Mouse (Mus musculus) intestine, embryonic 16.5 days (tissue): ENCODE results near the gene Amz2. TPM values are rescaled to one million over a fixed set of nuclear protein-coding genes. Genes with fewer than 3 reads are reported as not detected.

Source experiments
- ATAC-seq: fragments of 200-750 bp; cut with Nextera tagmentation; 2 replicates; pipeline ENCODE4 v1.8.0; 2017; ENCODE audit warnings: moderate TSS enrichment, moderate library complexity
- H3K27ac ChIP-seq: fragments of 300-500 bp; sonication (generic); 2 replicates; pipeline ENCODE4 v1.5.1; 2014; ENCODE audit warnings: mild to moderate bottlenecking, low read length
- H3K27me3 ChIP-seq: fragments of 300-500 bp; sonication (generic); replicated peaks from 2 replicates; pipeline ENCODE4 v1.6.1; 2014; ENCODE audit warnings: low read length, control low read depth, mixed read lengths; ENCODE audit not compliant: control insufficient read depth, insufficient read depth
- H3K36me3 ChIP-seq: fragments of 300-500 bp; sonication (generic); 2 replicates; pipeline ENCODE4 v1.6.1; 2014; ENCODE audit warnings: low read length, control low read depth; ENCODE audit not compliant: control insufficient read depth, insufficient read depth
- H3K4me1 ChIP-seq: fragments of 300-500 bp; sonication (generic); 2 replicates; pipeline ENCODE4 v1.6.1; 2014; ENCODE audit warnings: low read length, control low read depth, mixed read lengths; ENCODE audit not compliant: control insufficient read depth, insufficient read depth
- H3K4me2 ChIP-seq: fragments of 300-500 bp; sonication (generic); 2 replicates; pipeline ENCODE4 v1.6.1; 2014; ENCODE audit warnings: low read depth, low read length, control low read depth
- H3K4me3 ChIP-seq: fragments of 300-500 bp; sonication (generic); 2 replicates; pipeline ENCODE4 v1.5.1; 2014; ENCODE audit warnings: mild to moderate bottlenecking, low read length
- H3K9ac ChIP-seq: fragments of 300-500 bp; sonication (generic); 2 replicates; pipeline ENCODE4 v1.6.1; 2014; ENCODE audit warnings: low read depth, low read length
- H3K9me3 ChIP-seq: fragments of 300-500 bp; sonication (generic); 2 replicates; pipeline ENCODE4 v1.6.1; 2016; ENCODE audit warnings: low read length, control low read depth; ENCODE audit not compliant: control insufficient read depth
- WGBS: fragments of 180-500 bp; shearing (Covaris S2); extraction: QIAGEN DNeasy Blood & Tissue Kit; methylation state at CpG from one replicate; pipeline ENCODE4 v1.1.7; 2014; 5-methylcytosine and 5-hydroxymethylcytosine counted together
- polyA plus RNA-seq: library from polyadenylated mRNA; unstranded; fragments of >200 nt; fragmentation: Nextera tagmentation; extraction: Ambion mirVana; gene quantifications from 2 replicates; pipeline ENCODE4 v1.2.1, GENCODE M21; 2015

The Amz2 gene
- polyA plus RNA-seq, 1 experiment from 2014 or later, result 39.1 TPM

DNA sequence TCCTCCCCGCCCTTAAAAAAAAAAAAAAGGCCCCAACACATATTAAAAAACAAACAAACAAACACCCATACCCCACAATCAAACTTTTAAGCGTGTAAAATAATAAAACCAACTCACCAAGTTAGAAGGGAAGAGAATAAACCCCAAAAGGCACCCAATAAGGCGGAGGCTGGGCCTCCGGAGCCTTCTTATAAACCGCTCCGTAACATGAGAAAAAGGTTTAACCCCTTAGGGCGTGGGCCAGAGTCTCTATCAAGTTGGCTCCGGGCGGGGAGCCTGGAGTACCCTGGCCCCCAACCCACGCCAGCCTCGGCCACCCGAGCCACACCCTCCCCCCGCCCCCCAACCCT is 47.0 kb downstream of the Amz2 start:
- ATAC-seq, result peak; percentile 66; the same call in 1 of the 2 replicates
- WGBS, result 0% methylated on average over 13 of the region's 13 CpGs

DNA sequence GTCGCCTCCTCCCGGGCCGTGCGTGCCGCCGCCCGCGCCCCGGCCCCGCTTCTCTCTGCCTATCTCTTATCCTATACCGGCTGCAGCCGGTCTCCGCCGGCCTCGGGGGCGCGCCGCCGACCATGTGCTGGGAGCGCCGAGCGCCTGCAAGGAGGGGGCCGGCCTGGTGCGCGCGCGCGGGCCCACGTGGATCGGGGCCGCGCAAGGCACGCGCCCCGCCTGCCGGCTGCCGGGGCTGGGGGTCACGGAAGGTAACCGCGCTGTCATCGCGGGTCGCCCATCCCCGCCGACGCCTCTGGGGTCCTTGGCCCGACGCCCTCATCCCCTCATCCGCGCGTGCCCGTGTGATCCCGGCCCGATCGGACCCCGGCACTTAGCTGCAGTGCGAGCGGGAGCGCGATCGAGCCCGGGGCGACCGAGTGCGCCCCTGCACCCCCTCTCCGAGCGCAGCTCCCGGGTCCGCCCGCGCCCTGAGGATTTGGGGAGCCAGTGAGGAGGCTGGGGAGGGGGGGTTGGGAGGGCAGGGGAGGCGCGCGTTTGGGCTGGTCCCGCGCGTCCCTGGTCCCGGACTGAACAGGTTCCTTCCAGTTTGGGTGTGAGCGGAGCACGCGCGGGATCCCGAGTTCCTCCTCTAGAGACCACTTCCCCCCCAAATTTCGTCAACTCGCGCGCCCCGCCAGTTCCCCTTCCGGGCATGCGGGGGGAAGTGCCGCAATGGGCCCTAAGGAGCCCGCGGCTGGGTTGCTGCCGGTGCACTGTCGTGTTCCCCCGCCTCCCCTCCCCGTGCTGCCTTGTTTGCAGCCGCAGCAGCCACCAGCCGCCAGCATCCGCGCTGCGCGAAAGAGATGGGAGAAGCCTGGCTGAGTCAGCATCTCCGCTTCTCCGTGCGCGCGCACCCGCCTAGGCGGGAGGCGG is 47.7 kb downstream of the Amz2 start, which contains the start of the genes Arsg and Slc16a6:
Gene Arsg, plus strand, starts transcription at position 204 of the 915 bp plus-strand sequence.
Gene Slc16a6, minus strand, starts transcription at position 428 of the 915 bp plus-strand sequence.
- Histone ChIP-seq H3K4me1 (peaks cover 9% of the 10 kb centered on the region; the same call in 1 of the 2 replicates), H3K27ac (peak within 1 kb of the TSS; percentile 91), H3K4me3 (peak within 1 kb of the TSS; percentile 80), H3K36me3 (no peaks in the 10 kb centered on the region), H3K9me3 (no peaks in the 10 kb centered on the region), H3K27me3 (no peaks in the 10 kb centered on the region), H3K4me2 (peak within 1 kb of the TSS; percentile 91), H3K9ac (peak within 1 kb of the TSS; percentile 92)
- 0% methylated on average over 84 of the region's 111 CpGs for WGBS
- peak; percentile 89 for ATAC-seq

More for the DNA sequence above, 47.0 kb downstream of the Amz2 start:
- Histone ChIP-seq H3K36me3 (no peaks in the 10 kb centered on the region), H3K27ac (peak overlapping the region; percentile 91), H3K4me3 (peak overlapping the region; percentile 80), H3K27me3 (no peaks in the 10 kb centered on the region), H3K9me3 (no peaks in the 10 kb centered on the region), H3K4me1 (peaks cover 9% of the 10 kb centered on the region; the same call in 1 of the 2 replicates), H3K9ac (peak overlapping the region; percentile 92), H3K4me2 (peak overlapping the region; percentile 91)

DNA sequence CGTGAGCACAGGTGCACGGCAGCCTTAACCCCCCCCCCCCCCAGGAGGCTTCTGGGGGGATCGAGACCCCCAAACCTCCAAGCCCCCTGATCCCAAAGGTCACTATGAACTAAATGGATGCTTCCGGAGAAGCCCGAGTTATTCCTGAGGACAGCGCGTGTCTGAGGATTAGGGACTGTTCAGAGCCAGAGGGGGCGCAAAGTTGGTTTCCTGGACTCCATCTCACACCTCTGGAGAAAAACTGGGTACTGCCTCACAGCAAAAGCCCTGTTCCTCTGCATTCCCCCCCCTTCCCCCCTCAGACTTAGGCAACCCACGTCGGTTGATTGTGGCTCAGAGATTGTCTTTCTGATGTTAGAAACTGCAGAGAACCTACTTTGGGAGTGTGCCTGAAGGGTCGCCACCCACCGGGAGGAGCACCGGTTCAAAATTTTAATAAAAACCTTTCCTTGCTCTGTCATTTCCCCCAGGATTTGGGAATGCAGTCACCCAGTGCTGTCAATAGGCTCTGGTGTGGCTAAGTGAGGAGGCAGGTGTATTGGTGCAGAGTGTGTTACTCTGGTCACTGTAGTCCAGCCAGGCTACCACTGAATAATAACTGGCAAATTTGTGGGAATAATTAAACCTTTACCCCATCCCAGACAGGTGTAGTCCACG is 48.5 kb downstream of the Amz2 start:
- Histone ChIP-seq H3K4me3 (peak overlapping the region; percentile 80), H3K9ac (peak overlapping the region; percentile 92), H3K27me3 (no peaks in the 10 kb centered on the region), H3K27ac (peak overlapping the region; percentile 91), H3K36me3 (no peaks in the 10 kb centered on the region), H3K4me1 (peaks cover 9% of the 10 kb centered on the region; the same call in 1 of the 2 replicates), H3K4me2 (peak overlapping the region; percentile 91), H3K9me3 (no peaks in the 10 kb centered on the region)
- 11% methylated on average over 14 of the region's 14 CpGs for WGBS
- ATAC-seq, result peak; percentile 10

DNA sequence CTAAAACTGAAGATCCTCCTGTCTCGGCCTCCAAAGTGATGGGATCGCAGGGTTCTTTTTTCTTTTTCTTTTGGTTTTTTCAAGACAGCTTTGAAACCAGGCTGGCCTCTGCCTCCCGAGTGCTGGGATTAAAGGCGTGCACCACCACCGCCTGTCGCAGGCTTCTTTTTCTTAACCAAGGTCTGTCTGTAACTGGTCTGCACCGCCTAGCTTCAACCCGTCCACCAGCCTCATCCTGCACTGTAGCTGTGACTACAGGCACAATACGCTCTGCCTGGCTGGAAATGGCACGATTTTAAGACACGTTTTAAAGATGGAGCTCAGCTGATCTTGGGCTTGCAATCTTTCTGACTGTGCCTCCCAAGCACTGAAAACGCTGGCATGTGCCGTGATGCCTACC is 49.1 kb downstream of the Amz2 start:
- H3K9ac ChIP-seq, result no peak overlapping the region
- H3K36me3 ChIP-seq, result no peaks in the 10 kb centered on the region
- 89% methylated on average over 13 of the region's 13 CpGs for WGBS
- H3K27me3 ChIP-seq, result no peaks in the 10 kb centered on the region
- H3K9me3 ChIP-seq, result no peaks in the 10 kb centered on the region
- H3K4me2 ChIP-seq, result no peak overlapping the region
- H3K27ac ChIP-seq, result no peak overlapping the region
- H3K4me1 ChIP-seq, result peaks cover 9% of the 10 kb centered on the region; the same call in 1 of the 2 replicates
- ATAC-seq, result no peak
- H3K4me3 ChIP-seq, result no peak overlapping the region

DNA sequence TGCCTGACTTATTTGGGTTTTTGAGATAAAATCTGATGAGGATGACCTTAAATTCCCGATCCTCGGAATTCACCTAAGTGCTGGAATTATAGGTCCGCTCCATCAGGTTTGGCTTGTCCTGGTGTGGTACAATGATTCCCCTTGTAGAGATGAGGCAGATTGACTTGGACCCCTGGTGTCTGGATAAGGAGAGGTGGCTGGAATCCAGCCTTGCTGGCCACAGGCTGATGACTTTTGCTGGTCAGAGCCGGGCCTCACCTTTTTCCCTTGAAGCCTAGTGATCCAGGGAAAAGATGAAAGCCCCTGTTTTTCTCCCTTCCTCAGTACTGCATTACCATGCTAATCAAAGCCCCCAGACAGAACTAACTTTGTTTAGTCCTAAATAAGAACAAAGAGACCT is 50.0 kb downstream of the Amz2 start:
- 81% methylated on average over 4 of the region's 4 CpGs for WGBS
- no peak for ATAC-seq
- peaks cover 3% of the 10 kb centered on the region; the same call in 1 of the 2 replicates for H3K4me1 ChIP-seq
- no peaks in the 10 kb centered on the region for H3K9me3 ChIP-seq
- H3K4me2 ChIP-seq, result no peak overlapping the region
- H3K9ac ChIP-seq, result no peak overlapping the region
- H3K27ac ChIP-seq, result no peak overlapping the region
- no peak overlapping the region for H3K4me3 ChIP-seq
- no peaks in the 10 kb centered on the region for H3K36me3 ChIP-seq
- H3K27me3 ChIP-seq, result no peaks in the 10 kb centered on the region

DNA sequence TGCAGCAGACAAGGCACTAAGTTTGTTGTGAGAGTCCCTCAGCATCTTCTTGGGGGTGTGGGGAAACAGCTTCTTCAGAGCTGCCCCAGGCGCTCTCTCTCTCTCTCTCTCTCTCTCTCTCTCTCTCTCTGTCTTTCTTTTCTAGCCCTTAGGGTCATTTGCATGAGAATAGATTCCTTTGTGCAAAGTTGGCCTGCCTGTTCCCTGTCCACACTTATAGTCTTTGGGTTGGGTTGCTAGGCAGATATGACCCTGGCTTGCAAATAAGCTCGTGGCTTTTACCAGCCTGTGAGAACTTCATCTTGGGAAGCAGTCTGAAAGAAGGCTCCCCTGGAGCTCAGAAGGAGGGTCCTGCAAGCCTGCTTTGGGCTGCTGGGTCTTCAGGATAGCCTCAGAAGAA is 50.5 kb downstream of the Amz2 start:
- WGBS, result 64% methylated on average over 2 of the region's 2 CpGs
- Histone ChIP-seq H3K4me3 (no peak overlapping the region), H3K9me3 (no peaks in the 10 kb centered on the region), H3K36me3 (no peaks in the 10 kb centered on the region), H3K27me3 (no peaks in the 10 kb centered on the region), H3K27ac (no peak overlapping the region), H3K4me2 (no peak overlapping the region), H3K4me1 (no peaks in the 10 kb centered on the region), H3K9ac (no peak overlapping the region)
- no peak for ATAC-seq

DNA sequence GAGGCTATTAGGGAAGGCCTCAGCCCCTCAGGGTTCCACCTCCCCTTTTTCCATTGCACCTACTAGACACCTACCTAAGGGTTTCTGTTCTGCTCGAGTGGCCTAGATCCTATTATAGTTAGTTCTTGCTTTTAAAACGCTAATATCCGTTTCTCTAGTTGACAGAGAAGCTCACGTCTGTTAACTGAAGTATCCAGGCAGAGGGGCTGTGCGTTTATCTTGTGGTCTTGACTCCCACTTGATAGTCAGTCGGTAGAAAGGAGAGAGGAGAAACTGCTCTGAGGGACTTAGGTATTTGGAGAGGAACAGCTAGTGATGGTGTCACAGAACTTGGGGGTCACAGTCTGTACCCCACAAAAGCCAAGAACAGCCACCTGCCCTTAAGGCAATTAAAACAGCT is 50.9 kb downstream of the Amz2 start:
- 63% methylated on average over 6 of the region's 6 CpGs for WGBS

DNA sequence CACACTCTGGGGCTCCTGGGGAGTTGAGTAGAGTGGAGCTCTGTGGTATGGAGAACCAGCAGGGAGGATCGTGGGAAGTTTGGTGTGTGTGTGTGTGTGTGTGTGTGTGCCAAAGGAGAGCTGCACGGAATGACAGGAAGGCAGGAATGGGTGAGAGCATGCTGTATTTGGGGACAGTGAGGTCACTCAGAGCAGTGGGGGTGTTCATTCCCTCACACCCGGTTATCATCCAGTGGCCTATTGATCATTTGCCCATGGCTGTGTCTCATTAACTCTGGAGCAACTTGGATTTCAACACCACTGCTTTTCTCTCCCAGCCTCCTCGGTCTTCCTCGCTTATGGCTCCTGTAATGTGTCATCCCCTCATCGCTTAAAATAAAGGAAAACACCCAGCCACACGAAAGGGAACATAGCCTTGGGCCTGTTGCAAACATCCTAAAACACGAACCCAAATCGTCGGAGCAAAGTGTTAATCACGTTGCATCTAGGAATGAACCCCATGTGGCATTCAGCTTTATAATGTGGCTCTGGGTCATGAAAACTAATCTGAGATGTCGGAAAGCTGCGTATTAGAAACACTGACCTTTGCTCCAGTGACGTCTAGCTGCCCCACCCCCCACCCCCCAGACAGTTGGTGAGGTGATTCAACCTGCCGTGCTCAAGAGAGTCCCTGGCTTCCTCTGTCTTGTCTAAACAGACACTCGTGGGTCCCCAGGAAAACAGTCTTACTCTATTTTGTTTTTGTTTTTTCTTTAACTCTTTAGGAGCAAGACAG is 52.0 kb downstream of the Amz2 start:
- no peaks in the 10 kb centered on the region for H3K36me3 ChIP-seq

More for the DNA sequence above, 50.9 kb downstream of the Amz2 start:
- Histone ChIP-seq H3K9me3 (no peaks in the 10 kb centered on the region), H3K4me1 (no peaks in the 10 kb centered on the region), H3K27ac (no peak overlapping the region), H3K4me3 (no peak overlapping the region), H3K27me3 (no peaks in the 10 kb centered on the region), H3K36me3 (no peaks in the 10 kb centered on the region), H3K9ac (no peak overlapping the region), H3K4me2 (no peak overlapping the region)
- no peak for ATAC-seq

More for the DNA sequence above, 52.0 kb downstream of the Amz2 start:
- ATAC-seq, result no peak
- Histone ChIP-seq H3K27me3 (no peaks in the 10 kb centered on the region), H3K27ac (no peak overlapping the region), H3K4me2 (no peak overlapping the region), H3K4me1 (no peaks in the 10 kb centered on the region), H3K4me3 (no peak overlapping the region), H3K9me3 (no peaks in the 10 kb centered on the region), H3K9ac (no peak overlapping the region)
- WGBS, result 43% methylated on average over 16 of the region's 16 CpGs
